Mouse (Mus musculus): ENCODE results near the gene Unkl. TPM values are rescaled to one million over a fixed set of nuclear protein-coding genes. Genes with fewer than 3 reads are reported as not detected.

Gene Unkl
- 8.5 and 8.6 TPM in 2 replicates for polyA plus RNA-seq (2016; fragmentation: Nextera tagmentation; extraction: Ambion mirVana)

DNA sequence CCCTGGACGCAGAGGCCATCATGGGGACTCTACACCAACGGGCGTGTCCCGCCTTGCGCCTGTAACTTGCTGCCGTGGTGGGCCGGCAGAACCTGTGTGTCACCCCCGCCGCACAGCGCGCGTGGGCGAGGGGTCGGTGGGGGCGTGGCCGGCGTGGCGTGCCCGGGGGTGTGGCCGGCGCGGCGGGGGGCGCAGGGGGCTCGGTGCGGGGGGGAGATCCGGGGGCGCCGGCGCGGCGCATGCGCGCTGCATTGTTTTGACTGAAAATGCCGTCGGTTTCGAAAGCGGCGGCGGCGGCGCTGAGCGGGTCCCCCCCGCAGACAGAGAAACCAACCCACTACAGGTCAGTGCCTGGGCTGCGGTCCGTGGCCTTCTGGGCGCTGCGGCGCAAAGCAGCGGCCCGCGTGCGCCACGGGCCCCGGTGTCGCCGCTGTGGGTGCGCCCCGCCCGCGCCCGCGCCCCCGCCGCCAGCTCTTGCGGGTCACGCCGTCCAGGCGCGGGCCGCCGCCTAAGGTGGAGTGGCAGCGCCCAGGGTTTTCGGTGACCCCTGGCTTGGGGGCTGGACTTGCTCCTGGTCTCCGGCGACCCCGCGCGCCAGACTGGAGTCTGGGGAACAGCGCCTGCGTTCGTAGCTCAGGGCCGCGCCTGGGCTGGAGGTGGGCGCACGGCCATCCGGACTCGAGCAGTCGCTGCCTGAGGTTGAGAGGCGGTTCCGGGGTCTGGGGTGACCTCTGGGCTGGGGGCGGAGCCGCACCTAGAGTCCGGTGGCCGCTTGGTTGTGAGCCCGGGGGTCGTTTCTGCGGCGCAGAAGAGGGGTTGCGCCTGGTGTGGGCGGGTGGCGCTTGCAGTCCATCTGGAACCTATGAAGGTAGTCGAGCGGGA, at the start of gene Unkl:
Gene Unkl (plus strand): TSS at position 248 of the 882 bp plus-strand sequence.
- peak within 1 kb of the TSS; percentile 90 for H3K27ac ChIP-seq
- peak; percentile 77 for DNase-seq (ENCODE audit: low spot score)
- H3K27me3 ChIP-seq (ENCODE audit: insufficient read depth, poor library complexity, severe bottlenecking) = no peaks in the 10 kb centered on the region
- H3K4me3 ChIP-seq = peak within 1 kb of the TSS; percentile 89
- no peaks in the 10 kb centered on the region for H3K9me3 ChIP-seq
- peaks cover 37% of the 10 kb centered on the region for H3K4me1 ChIP-seq (replicated peaks)
- under 1% methylated on average over 104 of the region's 104 CpGs for WGBS
- H3K36me3 ChIP-seq = peaks cover 20% of the 10 kb centered on the region

DNA sequence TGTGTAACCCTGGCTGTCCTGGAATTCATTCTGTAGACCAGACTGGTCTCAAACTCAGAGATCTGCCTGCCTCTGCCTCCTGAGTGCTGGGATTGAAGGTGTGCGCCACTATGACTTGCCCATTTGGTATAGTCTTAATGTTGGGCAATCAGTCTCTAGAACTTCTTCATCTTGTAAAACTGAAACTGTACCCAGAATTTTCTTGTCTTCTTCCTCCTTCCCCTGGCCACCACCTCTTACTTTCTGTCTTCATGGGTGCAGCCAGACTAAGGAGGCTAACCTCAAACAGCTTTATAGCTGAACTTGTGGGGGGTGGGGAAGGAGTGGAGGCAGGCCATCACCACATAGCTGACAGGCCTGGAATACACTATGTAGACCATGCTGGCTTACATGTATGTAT, 49.4 kb upstream of the Unkl start:
- Histone ChIP-seq H3K27me3 (ENCODE audit: insufficient read depth, poor library complexity, severe bottlenecking) (no peaks in the 10 kb centered on the region), H3K4me1 (replicated peaks) (peaks cover 11% of the 10 kb centered on the region), H3K4me3 (no peak overlapping the region), H3K36me3 (peaks cover 31% of the 10 kb centered on the region), H3K9me3 (no peaks in the 10 kb centered on the region), H3K27ac (no peak overlapping the region)
- 89% methylated on average over 1 of the region's 1 CpGs for WGBS
- DNase-seq (ENCODE audit: low spot score) = no peak

DNA sequence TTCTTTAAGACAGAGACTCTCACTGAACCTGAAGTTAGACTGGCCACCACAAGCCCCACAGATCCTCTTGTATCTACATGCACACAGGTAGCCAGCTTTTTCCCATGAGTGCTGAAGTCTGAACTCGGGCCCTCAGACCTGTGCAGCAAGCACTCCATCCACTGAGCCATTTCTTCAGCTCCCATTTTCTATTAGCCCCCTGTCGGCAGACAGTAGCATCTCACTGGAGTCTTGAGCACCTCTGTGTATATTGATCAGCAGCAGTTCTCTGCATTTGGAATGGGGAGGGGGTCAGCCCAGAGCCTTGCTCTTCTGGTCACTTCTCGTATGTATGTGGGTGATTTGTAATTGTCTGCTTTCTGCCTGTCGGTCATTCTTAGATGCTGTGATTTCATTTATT, 48.2 kb upstream of the Unkl start:
- Histone ChIP-seq H3K27me3 (ENCODE audit: insufficient read depth, poor library complexity, severe bottlenecking) (no peaks in the 10 kb centered on the region), H3K27ac (no peak overlapping the region), H3K4me1 (replicated peaks) (no peaks in the 10 kb centered on the region), H3K36me3 (peaks cover 39% of the 10 kb centered on the region), H3K9me3 (no peaks in the 10 kb centered on the region), H3K4me3 (no peak overlapping the region)
- DNase-seq (ENCODE audit: low spot score) = no peak
- WGBS = 79% methylated on average over 4 of the region's 4 CpGs

DNA sequence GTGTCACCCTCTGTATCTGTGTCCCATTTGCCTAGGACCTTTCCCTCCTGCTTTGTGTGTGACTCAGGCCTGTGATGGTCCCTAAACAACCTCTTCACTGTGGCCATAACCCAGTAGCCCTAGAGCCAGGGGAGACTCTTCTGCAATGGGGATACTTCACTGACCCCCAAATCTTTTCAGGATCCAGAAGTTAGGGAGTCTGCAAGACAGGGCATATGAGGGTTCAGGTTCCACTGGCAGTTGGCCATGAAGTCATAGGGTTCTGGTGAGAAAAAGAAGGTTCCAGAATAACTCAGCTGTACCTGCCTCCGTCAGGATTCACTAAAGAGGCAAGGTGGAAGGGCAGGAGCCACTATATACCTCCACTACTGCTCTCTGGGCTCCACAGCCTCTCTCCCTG, 26.0 kb upstream of the Unkl start, which contains the start of gene Ccdc154:
Gene Ccdc154 (plus strand): TSS at position 301 of the 400 bp plus-strand sequence.
- no peak within 1 kb of the TSS for H3K27ac ChIP-seq
- no peaks in the 10 kb centered on the region for H3K4me1 ChIP-seq (replicated peaks)
- H3K4me3 ChIP-seq = no peak within 1 kb of the TSS
- H3K27me3 ChIP-seq (ENCODE audit: insufficient read depth, poor library complexity, severe bottlenecking) = no peaks in the 10 kb centered on the region
- H3K9me3 ChIP-seq = no peaks in the 10 kb centered on the region
- no peak for DNase-seq (ENCODE audit: low spot score)
- 87% methylated on average over 1 of the region's 1 CpGs for WGBS
- H3K36me3 ChIP-seq = peaks cover 45% of the 10 kb centered on the region

DNA sequence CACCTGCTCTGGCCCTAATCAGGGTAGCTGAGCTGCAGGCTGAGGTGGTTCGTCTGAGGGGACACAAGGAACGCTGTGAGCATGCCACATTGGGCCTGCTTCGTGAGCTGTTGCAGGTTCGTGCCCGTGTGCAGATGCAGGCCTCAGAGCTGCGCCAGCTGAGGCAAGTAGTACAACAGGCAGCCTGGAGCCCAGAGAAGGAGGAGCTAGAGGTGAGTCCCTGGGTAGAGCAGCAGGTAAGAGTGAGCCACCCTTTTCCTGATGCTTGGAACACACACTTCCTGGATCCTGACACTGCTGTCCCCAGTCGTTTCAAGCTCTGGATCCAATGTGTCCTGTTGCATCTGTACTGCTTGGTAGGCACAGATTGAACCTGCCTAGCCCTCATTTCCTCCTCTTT, 24.8 kb upstream of the Unkl start:
- no peaks in the 10 kb centered on the region for H3K9me3 ChIP-seq
- no peak for DNase-seq (ENCODE audit: low spot score)
- no peaks in the 10 kb centered on the region for H3K4me1 ChIP-seq (replicated peaks)
- no peak overlapping the region for H3K27ac ChIP-seq
- H3K36me3 ChIP-seq = peaks cover 33% of the 10 kb centered on the region
- H3K4me3 ChIP-seq = no peak overlapping the region
- WGBS = 76% methylated on average over 7 of the region's 7 CpGs
- no peaks in the 10 kb centered on the region for H3K27me3 ChIP-seq (ENCODE audit: insufficient read depth, poor library complexity, severe bottlenecking)

DNA sequence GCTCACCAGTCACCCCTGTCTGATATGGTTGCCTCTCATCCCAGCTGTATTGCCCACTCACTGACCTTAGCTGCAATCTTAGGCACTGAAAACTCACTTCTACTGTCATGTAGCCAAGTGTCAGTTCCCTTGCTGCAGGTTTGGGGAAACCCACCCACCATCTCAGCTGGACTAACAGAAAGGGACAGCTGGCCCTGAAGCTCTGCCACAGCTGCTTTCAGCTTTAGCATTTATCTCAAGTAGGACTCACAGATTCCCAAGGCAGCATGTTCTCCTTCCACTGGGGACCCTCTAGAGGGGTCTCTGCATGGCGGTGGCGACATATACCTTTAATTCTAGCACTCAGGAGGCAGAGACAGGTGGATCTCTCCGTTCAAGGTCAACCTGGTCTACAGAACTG, 23.4 kb upstream of the Unkl start:
- H3K9me3 ChIP-seq = no peaks in the 10 kb centered on the region
- no peaks in the 10 kb centered on the region for H3K4me1 ChIP-seq (replicated peaks)
- no peak overlapping the region for H3K4me3 ChIP-seq
- H3K27ac ChIP-seq = no peak overlapping the region
- H3K36me3 ChIP-seq = peaks cover 20% of the 10 kb centered on the region
- DNase-seq (ENCODE audit: low spot score) = no peak
- H3K27me3 ChIP-seq (ENCODE audit: insufficient read depth, poor library complexity, severe bottlenecking) = no peaks in the 10 kb centered on the region
- WGBS = 85% methylated on average over 3 of the region's 3 CpGs

DNA sequence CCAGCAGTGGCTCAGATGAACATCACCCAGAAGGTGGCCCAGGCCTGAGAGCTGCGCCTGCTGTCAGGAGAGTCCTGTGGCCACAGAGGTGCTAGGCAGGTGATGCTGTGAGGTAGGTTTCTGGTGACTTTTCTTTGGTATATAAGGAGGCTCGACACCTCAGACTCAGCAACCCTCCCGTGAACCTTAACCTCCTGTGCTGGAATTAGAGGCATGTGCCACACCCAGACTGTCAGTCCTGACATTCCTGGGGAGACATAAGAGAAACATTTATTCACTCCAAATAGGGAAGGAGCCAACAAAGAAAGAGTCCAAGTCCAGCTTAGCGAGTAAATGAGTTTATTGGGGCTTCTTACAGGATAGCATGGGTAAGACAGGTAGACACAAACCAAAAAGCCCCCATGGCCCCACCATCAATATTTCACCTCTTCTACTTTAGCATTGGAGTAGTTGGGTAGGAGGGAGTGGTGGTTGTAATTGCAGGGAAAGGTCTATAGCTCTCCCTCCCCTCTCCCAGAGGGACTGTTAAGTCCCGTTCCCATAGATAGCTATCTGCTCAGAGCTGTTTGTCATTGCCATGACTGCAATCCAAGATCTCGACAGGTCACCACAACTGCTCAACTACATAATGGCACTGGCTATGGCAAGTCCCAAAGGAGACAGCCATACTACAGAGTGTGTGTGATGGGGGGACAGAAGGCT, 22.1 kb upstream of the Unkl start:
- H3K4me3 ChIP-seq = no peak overlapping the region
- no peak overlapping the region for H3K27ac ChIP-seq
- H3K4me1 ChIP-seq (replicated peaks) = no peaks in the 10 kb centered on the region
- WGBS = 75% methylated on average over 6 of the region's 6 CpGs
- no peaks in the 10 kb centered on the region for H3K9me3 ChIP-seq
- peaks cover 7% of the 10 kb centered on the region for H3K36me3 ChIP-seq
- DNase-seq (ENCODE audit: low spot score) = no peak
- H3K27me3 ChIP-seq (ENCODE audit: insufficient read depth, poor library complexity, severe bottlenecking) = no peaks in the 10 kb centered on the region

DNA sequence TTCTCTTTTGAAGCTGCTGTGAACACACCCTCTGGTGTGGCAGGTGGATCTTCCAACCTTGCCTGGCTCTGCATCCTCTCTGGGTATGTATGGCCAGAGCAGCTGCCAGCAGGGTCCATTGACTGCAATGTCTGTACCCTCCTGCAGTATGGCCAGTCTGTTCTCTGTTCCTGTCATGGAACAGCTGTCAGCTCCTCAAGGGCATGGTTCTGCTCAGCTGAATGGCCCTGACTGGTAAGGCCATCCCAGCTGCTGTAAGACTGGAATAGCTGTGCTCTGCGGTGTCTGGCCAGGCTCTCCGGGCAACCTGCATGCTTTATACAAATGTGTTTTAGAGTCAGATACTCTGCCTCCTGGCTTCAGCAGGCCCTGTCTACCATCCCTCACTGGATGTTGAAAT, 18.5 kb upstream of the Unkl start:
- H3K4me3 ChIP-seq = no peak overlapping the region
- no peak for DNase-seq (ENCODE audit: low spot score)
- WGBS = 92% methylated on average over 2 of the region's 2 CpGs
- no peaks in the 10 kb centered on the region for H3K27me3 ChIP-seq (ENCODE audit: insufficient read depth, poor library complexity, severe bottlenecking)
- no peak overlapping the region for H3K27ac ChIP-seq
- H3K9me3 ChIP-seq = no peaks in the 10 kb centered on the region
- no peaks in the 10 kb centered on the region for H3K4me1 ChIP-seq (replicated peaks)
- no peaks in the 10 kb centered on the region for H3K36me3 ChIP-seq

DNA sequence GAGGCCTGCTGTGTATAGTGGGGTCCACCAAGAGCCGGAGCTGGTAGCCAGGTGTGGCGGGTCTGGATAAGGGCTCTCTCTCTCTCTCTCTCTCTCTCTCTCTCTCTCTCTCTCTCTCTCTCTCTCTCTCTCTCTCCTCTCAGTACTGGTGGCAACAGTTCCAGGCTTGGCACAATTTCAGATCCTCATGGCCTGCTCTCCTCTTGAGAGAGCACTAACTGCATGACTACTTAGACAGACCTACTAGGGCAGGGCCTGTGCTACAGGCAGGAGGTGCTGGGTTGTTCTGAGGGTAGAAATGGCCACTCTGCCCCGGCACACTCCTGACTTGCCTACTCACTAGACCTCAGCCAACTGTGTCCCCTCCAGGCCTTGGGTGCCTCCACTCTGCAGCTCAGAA, 15.6 kb upstream of the Unkl start:
- Histone ChIP-seq H3K27me3 (ENCODE audit: insufficient read depth, poor library complexity, severe bottlenecking) (no peaks in the 10 kb centered on the region; the same call in 1 of the 2 replicates), H3K9me3 (no peaks in the 10 kb centered on the region), H3K4me3 (no peak overlapping the region), H3K27ac (no peak overlapping the region), H3K4me1 (replicated peaks) (peaks cover 9% of the 10 kb centered on the region; the same call in 1 of the 2 replicates), H3K36me3 (no peaks in the 10 kb centered on the region)
- no peak for DNase-seq (ENCODE audit: low spot score)
- 94% methylated on average over 3 of the region's 3 CpGs for WGBS

DNA sequence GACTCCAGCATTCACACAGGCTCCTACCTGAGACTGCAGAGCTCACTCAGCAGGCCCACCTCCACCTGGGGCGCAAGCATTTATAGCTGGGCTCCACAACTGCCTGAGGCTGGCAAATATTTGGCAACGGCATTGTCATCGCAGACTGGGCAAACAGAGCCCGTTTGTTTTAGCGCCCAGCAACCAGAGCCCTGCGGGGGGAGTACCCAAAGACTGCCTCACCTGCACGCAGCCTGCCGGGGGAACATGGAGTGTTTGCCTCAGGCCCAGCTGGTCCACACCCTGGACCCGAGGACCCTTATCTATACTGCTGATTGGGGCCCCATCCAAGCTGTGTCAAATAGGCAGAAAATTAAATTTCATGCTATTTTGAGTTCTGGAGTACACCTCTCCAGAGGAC, 12.8 kb upstream of the Unkl start, which contains the start of gene Gm38655:
Gene Gm38655 (minus strand): TSS at position 61 of the 400 bp plus-strand sequence.
- no peaks in the 10 kb centered on the region; the same call in 1 of the 2 replicates for H3K27me3 ChIP-seq (ENCODE audit: insufficient read depth, poor library complexity, severe bottlenecking)
- H3K4me1 ChIP-seq (replicated peaks) = peaks cover 9% of the 10 kb centered on the region; the same call in 1 of the 2 replicates
- WGBS = 72% methylated on average over 9 of the region's 9 CpGs
- H3K9me3 ChIP-seq = no peaks in the 10 kb centered on the region
- H3K27ac ChIP-seq = no peak within 1 kb of the TSS
- no peaks in the 10 kb centered on the region for H3K36me3 ChIP-seq
- no peak within 1 kb of the TSS for H3K4me3 ChIP-seq
- no peak for DNase-seq (ENCODE audit: low spot score)

DNA sequence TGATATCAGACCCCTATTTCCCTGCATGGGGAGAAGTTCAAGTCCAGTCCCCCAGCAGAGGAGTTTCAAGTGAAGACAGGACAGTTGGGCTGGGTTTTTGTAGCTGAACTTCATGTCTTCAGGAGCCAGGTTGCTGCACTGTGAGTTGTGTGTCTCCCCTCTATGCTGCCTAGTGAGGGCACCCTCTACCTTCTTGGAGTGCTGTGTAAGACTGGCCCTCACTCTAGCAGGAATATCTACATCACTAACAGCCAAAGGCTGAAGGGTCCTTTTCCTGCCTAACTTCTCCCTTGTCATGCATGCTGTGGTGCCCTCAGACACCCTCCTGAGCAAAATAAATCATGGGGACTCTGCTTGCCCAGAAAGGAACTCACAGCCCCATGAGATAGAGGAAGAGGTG, 5.0 kb upstream of the Unkl start:
- DNase-seq (ENCODE audit: low spot score) = no peak
- peak overlapping the region; percentile 23; the same call in 1 of the 2 replicates for H3K27ac ChIP-seq
- H3K4me1 ChIP-seq (replicated peaks) = peaks cover 29% of the 10 kb centered on the region
- H3K4me3 ChIP-seq = peak overlapping the region; percentile 93
- peaks cover 4% of the 10 kb centered on the region; the same call in 1 of the 2 replicates for H3K27me3 ChIP-seq (ENCODE audit: insufficient read depth, poor library complexity, severe bottlenecking)
- no peaks in the 10 kb centered on the region for H3K9me3 ChIP-seq
- peaks cover 7% of the 10 kb centered on the region; the same call in 1 of the 2 replicates for H3K36me3 ChIP-seq

DNA sequence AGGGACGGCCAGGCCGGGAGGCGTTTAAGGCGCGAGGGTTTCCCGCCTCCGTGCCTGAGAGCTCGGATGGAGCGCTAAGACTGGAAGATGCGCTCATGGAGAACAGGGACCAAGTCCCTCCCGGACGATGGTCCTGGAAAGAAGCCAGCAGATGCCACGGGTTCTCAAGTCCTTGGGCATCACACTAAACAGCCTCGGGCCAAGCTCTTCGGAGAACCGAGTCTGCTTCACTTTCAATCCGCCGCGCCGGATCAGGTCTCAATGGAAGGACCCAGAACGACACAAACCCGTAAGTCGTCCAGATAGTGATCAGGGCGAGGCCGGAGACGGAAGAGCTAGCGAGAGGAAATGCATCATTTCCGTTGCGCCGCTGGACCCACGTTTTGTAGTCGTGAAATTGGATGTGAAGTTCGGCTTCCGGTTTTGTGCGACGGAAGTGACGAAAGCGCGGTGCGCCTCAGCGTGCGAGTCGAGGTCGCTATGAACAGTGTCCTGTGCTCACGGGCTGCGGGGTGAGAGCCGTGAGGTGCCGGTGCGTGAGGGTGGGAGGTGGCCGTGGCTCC, 4.0 kb upstream of the Unkl start, which contains the start of gene BC003965:
Gene BC003965 (plus strand): TSS at position 426 of the 563 bp plus-strand sequence.
- Histone ChIP-seq H3K4me3 (peak within 1 kb of the TSS; percentile 93), H3K36me3 (peaks cover 7% of the 10 kb centered on the region; the same call in 1 of the 2 replicates), H3K4me1 (replicated peaks) (peaks cover 34% of the 10 kb centered on the region), H3K27ac (peak within 1 kb of the TSS; percentile 94), H3K9me3 (no peaks in the 10 kb centered on the region), H3K27me3 (ENCODE audit: insufficient read depth, poor library complexity, severe bottlenecking) (peaks cover 4% of the 10 kb centered on the region; the same call in 1 of the 2 replicates)
- peak; percentile 98 for DNase-seq (ENCODE audit: low spot score)
- WGBS = under 1% methylated on average over 50 of the region's 50 CpGs

All from hindbrain, embryonic 10.5 days (tissue).